8 mouse cellular contexts compared by ENCODE assay signal in genomic region chr5:144255632-144256540, GRCm38 (mm10). TPM values are rescaled to one million over a fixed set of nuclear protein-coding genes. Genes with fewer than 3 reads are reported as not detected.
DNase-seq lines count a peak whose midpoint lies in the region; ATAC-seq and TF ChIP-seq lines count a peak whose summit lies in the region.

No protein-coding gene starts in this region.

- peak overlapping the region; percentile 77 for H3K4me2 ChIP-seq in limb, embryonic 15.5 days
- H3K4me2 ChIP-seq in midbrain, embryonic 14.5 days (ENCODE audit: low read length), result peak overlapping the region; percentile 84

- DNase-seq in cerebellum, postnatal 25 days, result peak; percentile 48 to 60
- DNase-seq in gastrocnemius, postnatal 36 days, result peak; percentile 34 to 58
- DNase-seq in midbrain, embryonic 14.5 days, result peak; percentile 74

- ATAC-seq in erythroblast, adult 5-6 weeks (replicated peaks; ENCODE audit: low FRiP score, poor library complexity, severe bottlenecking), result no peak
- ATAC-seq in inflammation-experienced regulatory T-cells, adult 6 months, result peak; percentile 5
- peak; percentile 28 for ATAC-seq in limb, embryonic 15.5 days (ENCODE audit: insufficient number of reproducible peaks, low FRiP score, low TSS enrichment, low read depth)
- peak; percentile 65 for ATAC-seq in midbrain, embryonic 14.5 days (ENCODE audit: low FRiP score, low TSS enrichment)

- intact Hi-C loops in gastrocnemius, postnatal 36 days (cut with DNase I), result loop anchor here (5.0 kb wide), 2 partner anchors 34 to 101 kb away; partner anchors contain the start of genes Baiap2l1 and Tecpr1

- peaks cover 13% of the 10 kb centered on the region for H3K27me3 ChIP-seq in erythroblast, embryonic 14.5 days (ENCODE audit: control insufficient read depth)
- no peaks in the 10 kb centered on the region for H3K27me3 ChIP-seq in limb, embryonic 15.5 days
- H3K27me3 ChIP-seq in midbrain, embryonic 14.5 days (ENCODE audit: control insufficient read depth, insufficient read depth, low read length), result no peaks in the 10 kb centered on the region
- H3K27me3 ChIP-seq in small intestine, adult 2 months (ENCODE audit: control insufficient read depth, insufficient read depth, low read length), result no peaks in the 10 kb centered on the region

- H3K4me3 ChIP-seq in erythroblast, embryonic 14.5 days (replicated peaks), result peak overlapping the region; percentile 76
- H3K4me3 ChIP-seq in limb, embryonic 15.5 days, result peak overlapping the region; percentile 90
- H3K4me3 ChIP-seq in midbrain, embryonic 14.5 days (replicated peaks; ENCODE audit: low read depth, low read length), result peak overlapping the region; percentile 99
- peak overlapping the region; percentile 81 for H3K4me3 ChIP-seq in small intestine, adult 2 months (ENCODE audit: low read depth, low read length)

- no peak; the same call in 1 of the 2 replicates for TF ChIP-seq POLR2A in small intestine, adult 2 months (IDR thresholded peaks at IDR 0.05; ENCODE audit: low read depth, low read length)

- peak overlapping the region; percentile 93 for H3K27ac ChIP-seq in limb, embryonic 15.5 days
- peak overlapping the region; percentile 87 for H3K27ac ChIP-seq in midbrain, embryonic 14.5 days (replicated peaks; ENCODE audit: low read depth, low read length)
- H3K27ac ChIP-seq in small intestine, adult 2 months (ENCODE audit: insufficient read depth, low read depth, low read length), result peak overlapping the region; percentile 89

- peaks cover 17% of the 10 kb centered on the region for H3K36me3 ChIP-seq in erythroblast, embryonic 14.5 days (ENCODE audit: control insufficient read depth)
- H3K36me3 ChIP-seq in limb, embryonic 15.5 days, result peaks cover 9% of the 10 kb centered on the region; the same call in 1 of the 2 replicates
- peaks cover 16% of the 10 kb centered on the region; the same call in 1 of the 2 replicates for H3K36me3 ChIP-seq in midbrain, embryonic 14.5 days (ENCODE audit: control insufficient read depth, insufficient read depth, low read length)
- peaks cover 6% of the 10 kb centered on the region; the same call in 1 of the 2 replicates for H3K36me3 ChIP-seq in small intestine, adult 2 months (ENCODE audit: control insufficient read depth, insufficient read depth, low read length)

- WGBS in limb, embryonic 15.5 days, result under 1% methylated on average over 39 of the region's 40 CpGs
- under 1% methylated on average over 38 of the region's 40 CpGs for WGBS in midbrain, embryonic 14.5 days
- under 1% methylated on average over 39 of the region's 40 CpGs for WGBS in small intestine, adult 2 months

- peaks cover 44% of the 10 kb centered on the region for H3K4me1 ChIP-seq in erythroblast, embryonic 14.5 days (ENCODE audit: control insufficient read depth)
- H3K4me1 ChIP-seq in limb, embryonic 15.5 days, result peaks cover 49% of the 10 kb centered on the region
- peaks cover 35% of the 10 kb centered on the region for H3K4me1 ChIP-seq in midbrain, embryonic 14.5 days (ENCODE audit: control insufficient read depth, insufficient read depth, low read length)
- peaks cover 38% of the 10 kb centered on the region for H3K4me1 ChIP-seq in small intestine, adult 2 months (ENCODE audit: control insufficient read depth, insufficient read depth, insufficient read length, low read length)

- no peaks in the 10 kb centered on the region for H3K9me3 ChIP-seq in erythroblast, embryonic 14.5 days (ENCODE audit: control insufficient read depth, low read length)
- no peaks in the 10 kb centered on the region for H3K9me3 ChIP-seq in limb, embryonic 15.5 days
- H3K9me3 ChIP-seq in midbrain, embryonic 14.5 days (ENCODE audit: control insufficient read depth, low read length), result no peaks in the 10 kb centered on the region

- H3K9ac ChIP-seq in limb, embryonic 15.5 days, result peak overlapping the region; percentile 84
- H3K9ac ChIP-seq in midbrain, embryonic 14.5 days (replicated peaks; ENCODE audit: low read length), result peak overlapping the region; percentile 96

- TF ChIP-seq CTCF in small intestine, adult 2 months (IDR thresholded peaks at IDR 0.05; ENCODE audit: extremely low read depth, insufficient read length, insufficient replicate concordance, low read depth, low read length), result no peak

RNA-seq across cellular contexts. Expression of gene Bri3, which starts 11.6 kb away (rescaled TPM):
- polyA plus RNA-seq in erythroblast, embryonic 14.5 days (2012), result 1.5 and 2.0 TPM in 2 replicates
- total RNA-seq in erythroblast, adult 5-6 weeks (2015; ENCODE audit: low replicate concordance), result 1.9 and 9.0 TPM in 2 replicates
- total RNA-seq in erythroblast, adult 5-6 weeks (2017; ENCODE audit: low replicate concordance), result 7.6 and 19.7 TPM in 2 replicates
- 10 to 100 TPM; 33.8 to 35.6 TPM for total RNA-seq in gastrocnemius, postnatal 36 days (2021)
- polyA plus RNA-seq in inflammation-experienced regulatory T-cells, adult 6 months (2017; shearing (Covaris generic)), result 1 to 10 TPM; 2.0 to 5.2 (median 3.2) TPM
- polyA plus RNA-seq in limb, embryonic 15.5 days (2015; fragmentation: Nextera tagmentation; extraction: Ambion mirVana), result 81.5 and 97.3 TPM in 2 replicates
- polyA plus RNA-seq in midbrain, embryonic 14.5 days (2014; fragmentation: Nextera tagmentation; extraction: Ambion mirVana), result 125 and 144 TPM in 2 replicates
- polyA plus RNA-seq in small intestine, adult 2 months (2012; rRNA removed), result 60.1 and 154 TPM in 2 replicates

RNA-seq across cellular contexts. Expression of gene Tecpr1, which starts 32.5 kb away (rescaled TPM):
- 0.09 and 0.18 TPM in 2 replicates for polyA plus RNA-seq in erythroblast, embryonic 14.5 days (2012)
- 0.38 and 2.1 TPM in 2 replicates for total RNA-seq in erythroblast, adult 5-6 weeks (2015; ENCODE audit: low replicate concordance)
- 0.56 and 0.94 TPM in 2 replicates for total RNA-seq in erythroblast, adult 5-6 weeks (2017; ENCODE audit: low replicate concordance)
- total RNA-seq in gastrocnemius, postnatal 36 days (2021), result 10 to 100 TPM; 14.0 to 14.2 TPM
- polyA plus RNA-seq in inflammation-experienced regulatory T-cells, adult 6 months (2017; shearing (Covaris generic)), result 10 to 100 TPM; 74.3 to 93.5 (median 81.1) TPM
- polyA plus RNA-seq in limb, embryonic 15.5 days (2015; fragmentation: Nextera tagmentation; extraction: Ambion mirVana), result 21.7 and 23.3 TPM in 2 replicates
- 35.3 and 36.8 TPM in 2 replicates for polyA plus RNA-seq in midbrain, embryonic 14.5 days (2014; fragmentation: Nextera tagmentation; extraction: Ambion mirVana)
- polyA plus RNA-seq in small intestine, adult 2 months (2012; rRNA removed), result 16.0 and 29.7 TPM in 2 replicates

Comparison
In these comparisons a context has a peak if more than half of its experiments do, and no peak if none do; other contexts are left out.
1. RNA of gene Tecpr1, which starts 32.5 kb away (polyA plus RNA-seq): 74.3 to 93.5 TPM in inflammation-experienced regulatory T-cells, adult 6 months, 35.3 to 36.8 TPM in midbrain, embryonic 14.5 days, 16.0 to 29.7 TPM in small intestine, adult 2 months and 21.7 to 23.3 TPM in limb, embryonic 15.5 days; 0.09 to 0.18 TPM in erythroblast, embryonic 14.5 days; every median in the first group is over 10 times any median in the second.
2. Peak in every context shown above with its lines, with median percentiles within 50 percentile points of each other: H3K4me3 ChIP-seq, DNase-seq and H3K27ac ChIP-seq.